Mouse (Mus musculus): ENCODE data around the gene Rab21. TPM values are rescaled to one million over a fixed set of nuclear protein-coding genes. Genes with fewer than 3 reads are reported as not detected.

Rab21 gene
- 4.3 and 6.0 TPM in 2 replicates for polyA plus RNA-seq (2015; fragmentation: Nextera tagmentation; extraction: Ambion mirVana)

DNA sequence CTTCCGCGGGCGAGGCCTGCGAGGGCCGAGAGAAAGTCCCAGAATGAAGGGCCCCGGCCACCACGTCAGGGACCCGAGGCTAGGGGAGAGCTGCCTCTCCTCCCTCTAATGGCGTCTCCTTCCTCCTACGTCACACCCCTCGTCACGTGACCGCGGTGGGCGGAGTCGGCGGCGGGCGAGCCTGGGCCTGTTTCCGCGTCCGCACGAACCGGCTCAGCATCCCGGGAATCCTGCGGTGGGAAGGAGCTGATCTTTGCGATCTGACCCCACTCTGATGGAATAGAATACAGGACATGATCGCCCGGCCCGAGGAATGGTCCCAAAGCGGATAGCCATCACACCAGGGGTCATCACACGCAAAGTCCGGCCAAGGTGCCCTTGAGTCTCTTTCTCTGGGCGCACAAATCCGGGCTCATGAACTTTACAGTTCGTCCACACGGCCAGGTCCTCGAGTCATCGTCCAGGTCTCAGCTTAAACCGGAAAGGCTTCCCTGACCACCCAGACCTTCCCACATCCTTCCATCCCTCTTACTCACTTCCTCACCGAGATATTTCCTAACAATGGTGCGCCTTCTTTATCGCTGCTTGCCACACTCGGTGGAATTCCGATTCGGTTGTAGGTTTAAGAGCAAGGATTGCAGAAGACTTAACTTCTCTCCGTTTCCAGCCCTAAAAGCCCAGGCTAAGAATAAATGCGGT lies at the start of gene Rab21:
TSS of gene Rab21 (minus strand) at position 122 of the 699 bp plus-strand sequence.
- ATAC-seq (ENCODE audit: insufficient number of reproducible peaks, insufficient read depth, low FRiP score, low TSS enrichment, low read depth) = peak; percentile 84
- Histone ChIP-seq H3K4me1 (peaks cover 25% of the 10 kb centered on the region), H3K36me3 (no peaks in the 10 kb centered on the region), H3K27ac (peak within 1 kb of the TSS; percentile 93), H3K9ac (peak within 1 kb of the TSS; percentile 87), H3K9me3 (no peaks in the 10 kb centered on the region), H3K27me3 (no peaks in the 10 kb centered on the region), H3K4me3 (peak within 1 kb of the TSS; percentile 92), H3K4me2 (peak within 1 kb of the TSS; percentile 83)
- WGBS = under 1% methylated on average over 47 of the region's 48 CpGs

DNA sequence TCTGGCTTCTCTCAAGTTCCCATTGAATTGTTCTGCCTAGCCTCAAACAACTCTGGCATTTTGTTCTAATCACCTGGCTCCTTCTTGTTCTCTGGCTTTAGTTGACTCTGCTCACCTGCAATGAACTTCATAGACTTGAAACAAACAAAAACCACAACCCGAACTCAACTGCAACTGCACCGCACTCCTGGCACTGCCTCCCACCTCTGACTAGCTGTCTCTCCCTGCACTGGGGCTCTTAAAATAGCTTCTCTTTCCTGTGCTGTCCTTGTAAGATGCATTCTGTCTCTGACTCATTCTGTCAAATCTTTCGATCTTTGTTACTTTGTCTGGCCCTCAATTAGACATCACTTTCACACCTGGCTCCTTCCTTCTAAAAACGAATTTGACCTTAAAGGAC lies 47.8 kb upstream of the Rab21 start:
- ATAC-seq (ENCODE audit: insufficient number of reproducible peaks, insufficient read depth, low FRiP score, low TSS enrichment, low read depth) = no peak
- no peaks in the 10 kb centered on the region for H3K27me3 ChIP-seq
- H3K36me3 ChIP-seq = no peaks in the 10 kb centered on the region
- H3K4me2 ChIP-seq = peak overlapping the region; percentile 72
- H3K9me3 ChIP-seq = no peaks in the 10 kb centered on the region
- H3K4me1 ChIP-seq = peaks cover 16% of the 10 kb centered on the region
- peak overlapping the region; percentile 73 for H3K9ac ChIP-seq
- WGBS = 85% methylated on average over 4 of the region's 4 CpGs
- peak overlapping the region; percentile 63; the same call in 1 of the 2 replicates for H3K4me3 ChIP-seq
- H3K27ac ChIP-seq = peak overlapping the region; percentile 94; the same call in 1 of the 2 replicates

DNA sequence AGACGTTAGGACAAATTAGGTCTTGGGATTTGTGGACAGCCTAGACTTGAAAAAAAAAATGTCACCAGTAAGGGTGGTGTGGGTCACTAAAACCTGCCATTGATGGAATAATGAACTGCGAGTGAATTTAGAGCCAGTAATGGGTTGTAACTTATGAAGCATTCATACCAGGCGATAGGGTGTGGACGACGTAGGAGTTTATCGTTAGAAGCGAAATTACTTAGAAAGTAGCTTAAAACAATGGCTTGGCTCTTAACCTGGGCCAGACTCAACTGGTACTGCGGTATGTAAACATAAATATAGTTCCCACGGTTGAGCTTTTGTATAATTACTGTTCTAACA lies 47.2 kb upstream of the Rab21 start:
- H3K27me3 ChIP-seq = no peaks in the 10 kb centered on the region
- WGBS = 9% methylated on average over 9 of the region's 9 CpGs
- peaks cover 16% of the 10 kb centered on the region for H3K4me1 ChIP-seq
- no peaks in the 10 kb centered on the region for H3K9me3 ChIP-seq
- H3K4me3 ChIP-seq = peak overlapping the region; percentile 63
- H3K4me2 ChIP-seq = peak overlapping the region; percentile 72
- peak overlapping the region; percentile 73 for H3K9ac ChIP-seq
- peak overlapping the region; percentile 94 for H3K27ac ChIP-seq
- no peak for ATAC-seq (ENCODE audit: insufficient number of reproducible peaks, insufficient read depth, low FRiP score, low TSS enrichment, low read depth)
- no peaks in the 10 kb centered on the region for H3K36me3 ChIP-seq

DNA sequence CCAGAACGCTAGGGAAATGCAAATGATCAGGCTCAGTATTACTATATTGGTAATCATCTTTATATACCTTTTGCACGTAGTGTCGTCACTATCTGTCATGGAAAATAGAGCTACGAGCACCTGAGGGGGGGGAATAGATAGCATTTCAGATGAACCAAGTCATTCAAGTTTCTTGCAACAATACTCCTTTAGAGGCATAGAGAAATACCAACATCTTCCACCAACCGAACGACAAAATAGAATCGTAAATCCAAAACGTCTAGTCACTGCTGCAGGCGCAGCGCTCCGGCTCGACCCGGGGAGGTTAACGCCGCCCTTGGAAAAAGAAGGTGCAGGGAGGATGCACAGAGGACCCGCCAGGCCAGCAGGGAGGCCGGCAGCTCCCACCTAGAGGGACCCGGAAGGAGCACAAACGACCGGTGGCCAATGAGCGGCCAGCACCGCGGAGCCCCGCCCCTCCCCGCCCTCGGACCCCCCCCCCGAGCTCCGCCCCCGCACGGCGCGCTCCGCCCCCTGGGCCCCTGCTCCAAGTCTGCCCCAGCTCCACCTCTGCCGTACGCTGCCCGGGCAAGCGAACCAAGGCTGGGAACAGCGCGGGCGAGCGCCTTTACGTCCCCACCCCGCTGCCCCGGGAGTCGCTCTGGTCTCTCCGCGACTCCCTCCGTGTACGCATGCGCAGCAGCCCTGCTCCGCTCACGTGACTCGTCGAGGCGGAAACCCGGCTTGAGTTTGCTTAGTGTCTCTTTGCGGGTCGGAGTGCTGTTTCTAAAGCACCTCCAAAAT lies 46.6 kb upstream of the Rab21 start, which contains the start of gene Tmem19:
TSS of gene Tmem19 (minus strand) at position 662 of the 783 bp plus-strand sequence.
- ATAC-seq (ENCODE audit: insufficient number of reproducible peaks, insufficient read depth, low FRiP score, low TSS enrichment, low read depth) = peak; percentile 99
- H3K9ac ChIP-seq = peak within 1 kb of the TSS; percentile 73
- no peaks in the 10 kb centered on the region for H3K27me3 ChIP-seq
- H3K4me3 ChIP-seq = peak within 1 kb of the TSS; percentile 63
- H3K4me2 ChIP-seq = peak within 1 kb of the TSS; percentile 72
- under 1% methylated on average over 57 of the region's 58 CpGs for WGBS
- H3K9me3 ChIP-seq = no peaks in the 10 kb centered on the region
- peaks cover 3% of the 10 kb centered on the region for H3K36me3 ChIP-seq
- H3K27ac ChIP-seq = peak within 1 kb of the TSS; percentile 94
- peaks cover 16% of the 10 kb centered on the region for H3K4me1 ChIP-seq

DNA sequence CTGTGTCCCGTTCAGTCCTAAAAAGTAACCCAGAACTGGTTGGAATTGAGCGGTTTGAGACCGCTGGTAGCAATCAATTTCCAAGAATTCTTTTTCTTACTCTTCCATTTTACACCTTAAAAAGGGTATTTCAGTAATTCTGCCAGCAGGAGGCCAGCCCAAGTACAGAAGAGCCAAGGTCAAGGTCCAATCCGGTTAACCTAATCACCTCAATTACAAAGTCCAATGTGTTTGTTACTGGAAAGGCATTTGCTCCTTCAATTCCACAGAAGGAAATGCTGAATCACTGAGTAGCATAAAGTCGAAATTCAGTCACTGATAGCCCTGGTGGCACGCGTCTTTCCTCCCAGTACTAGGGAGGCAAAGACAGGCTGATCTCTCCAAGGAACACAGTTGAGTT lies 43.7 kb upstream of the Rab21 start:
- Histone ChIP-seq H3K27me3 (no peaks in the 10 kb centered on the region), H3K4me2 (no peak overlapping the region), H3K27ac (no peak overlapping the region), H3K4me3 (no peak overlapping the region), H3K9ac (no peak overlapping the region), H3K36me3 (peaks cover 17% of the 10 kb centered on the region), H3K9me3 (no peaks in the 10 kb centered on the region), H3K4me1 (peaks cover 16% of the 10 kb centered on the region)
- no peak for ATAC-seq (ENCODE audit: insufficient number of reproducible peaks, insufficient read depth, low FRiP score, low TSS enrichment, low read depth)
- WGBS = 87% methylated on average over 7 of the region's 7 CpGs

DNA sequence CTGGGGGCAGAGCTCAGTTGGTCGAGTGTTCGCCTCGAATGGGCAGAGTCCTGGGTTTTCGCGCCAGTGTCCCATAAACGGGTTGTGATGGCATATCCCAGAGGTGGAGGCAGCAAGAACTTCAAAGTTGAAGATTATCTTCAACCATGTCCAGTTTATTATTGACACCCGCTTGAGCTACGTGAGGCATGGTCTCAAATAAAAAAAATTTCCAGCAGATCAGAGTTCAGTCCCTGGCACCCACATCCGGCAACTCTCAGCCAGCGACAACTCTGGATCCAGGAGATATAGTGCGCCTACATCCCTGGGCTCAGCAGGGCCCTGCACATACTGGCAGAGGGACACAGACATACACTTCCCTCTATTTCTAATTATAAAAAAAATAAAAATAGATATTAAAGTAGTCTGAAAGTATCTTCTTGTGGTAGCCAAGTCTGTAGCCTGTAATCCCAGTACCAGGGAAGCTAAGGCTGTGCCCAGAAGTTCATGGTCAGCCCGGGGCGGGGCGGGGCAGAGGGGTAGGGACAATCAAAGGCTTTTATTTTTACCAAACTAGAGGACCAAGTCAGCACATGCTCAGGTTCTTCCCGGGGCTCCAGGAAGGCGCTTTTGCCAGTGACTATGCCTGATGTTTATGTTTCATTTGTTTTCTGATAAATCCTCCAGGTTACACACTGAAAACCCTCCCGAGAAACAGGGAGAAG lies 43.0 kb upstream of the Rab21 start:
- Histone ChIP-seq H3K9ac (no peak overlapping the region), H3K4me3 (no peak overlapping the region), H3K4me1 (peaks cover 15% of the 10 kb centered on the region), H3K27ac (no peak overlapping the region), H3K27me3 (no peaks in the 10 kb centered on the region), H3K9me3 (no peaks in the 10 kb centered on the region), H3K36me3 (peaks cover 17% of the 10 kb centered on the region), H3K4me2 (no peak overlapping the region)
- WGBS = 94% methylated on average over 17 of the region's 17 CpGs
- ATAC-seq (ENCODE audit: insufficient number of reproducible peaks, insufficient read depth, low FRiP score, low TSS enrichment, low read depth) = no peak

DNA sequence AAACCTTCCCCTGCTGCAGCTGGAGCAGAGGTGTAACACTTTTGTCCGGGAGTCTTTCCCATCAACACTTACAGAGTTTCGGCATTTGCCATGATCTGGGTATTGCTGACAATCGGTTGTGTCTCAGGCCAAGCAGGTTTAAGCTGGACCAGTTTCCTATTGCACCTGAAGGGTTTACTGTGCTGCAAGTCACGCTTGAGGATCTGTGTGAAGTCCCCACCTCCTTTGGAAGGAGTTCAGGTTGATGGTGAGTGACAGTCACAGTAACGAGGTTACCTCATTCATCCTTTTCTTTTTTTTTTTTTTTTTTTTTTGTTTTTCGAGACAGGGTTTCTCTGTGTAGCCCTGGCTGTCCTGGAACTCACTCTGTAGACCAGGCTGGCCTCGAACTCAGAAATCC lies 40.7 kb upstream of the Rab21 start:
- WGBS = 86% methylated on average over 6 of the region's 7 CpGs
- Histone ChIP-seq H3K9me3 (no peaks in the 10 kb centered on the region), H3K36me3 (peaks cover 17% of the 10 kb centered on the region), H3K4me2 (no peak overlapping the region), H3K4me3 (no peak overlapping the region), H3K9ac (no peak overlapping the region), H3K27ac (no peak overlapping the region), H3K4me1 (peaks cover 4% of the 10 kb centered on the region), H3K27me3 (no peaks in the 10 kb centered on the region)
- no peak for ATAC-seq (ENCODE audit: insufficient number of reproducible peaks, insufficient read depth, low FRiP score, low TSS enrichment, low read depth)

DNA sequence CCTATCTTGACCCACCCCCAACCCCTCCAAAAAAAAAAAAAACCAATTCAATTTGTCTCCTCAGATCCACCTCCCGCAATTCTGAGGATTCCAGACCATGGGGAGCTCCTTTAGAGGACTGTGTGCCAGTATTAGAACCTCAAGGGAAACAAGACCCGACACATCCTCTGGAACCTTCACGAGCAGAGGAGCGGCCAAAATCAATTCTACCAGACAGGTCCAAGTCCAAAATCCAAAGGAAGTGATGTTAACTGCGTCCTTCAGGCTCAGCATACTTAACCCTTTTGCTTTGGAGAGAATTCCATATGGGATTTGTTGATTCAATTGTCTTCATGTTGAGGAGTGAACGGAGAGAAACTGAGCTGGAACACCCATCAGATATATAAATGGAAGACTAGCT lies 39.6 kb upstream of the Rab21 start:
- no peak overlapping the region for H3K4me2 ChIP-seq
- no peaks in the 10 kb centered on the region for H3K4me1 ChIP-seq
- no peak overlapping the region for H3K9ac ChIP-seq
- H3K27ac ChIP-seq = no peak overlapping the region
- no peak overlapping the region for H3K4me3 ChIP-seq
- H3K36me3 ChIP-seq = peaks cover 17% of the 10 kb centered on the region
- H3K9me3 ChIP-seq = no peaks in the 10 kb centered on the region
- 86% methylated on average over 6 of the region's 6 CpGs for WGBS
- H3K27me3 ChIP-seq = no peaks in the 10 kb centered on the region
- no peak for ATAC-seq (ENCODE audit: insufficient number of reproducible peaks, insufficient read depth, low FRiP score, low TSS enrichment, low read depth)

DNA sequence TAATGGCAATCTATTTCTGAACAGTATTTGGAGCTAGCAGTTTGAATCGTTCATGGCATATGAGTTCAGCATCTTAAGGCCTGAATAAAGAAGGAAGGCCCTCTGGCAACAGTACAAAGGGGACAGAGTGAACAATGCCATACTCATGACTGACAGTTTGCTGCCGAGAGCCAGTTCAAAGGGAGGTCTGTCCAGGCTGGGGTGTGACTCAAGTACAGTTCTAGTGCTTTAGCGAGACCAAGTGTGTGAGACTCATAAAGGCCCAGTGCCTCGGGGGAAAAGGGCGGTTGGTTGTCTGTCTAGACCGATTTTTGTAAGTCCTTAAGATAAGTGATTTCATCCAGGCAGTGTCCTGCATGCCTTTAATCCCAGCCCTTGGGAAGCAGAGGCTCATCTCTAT lies 39.2 kb upstream of the Rab21 start:
- H3K27ac ChIP-seq = no peak overlapping the region
- 70% methylated on average over 6 of the region's 6 CpGs for WGBS
- H3K4me3 ChIP-seq = no peak overlapping the region
- H3K4me2 ChIP-seq = no peak overlapping the region
- H3K4me1 ChIP-seq = no peaks in the 10 kb centered on the region
- no peak overlapping the region for H3K9ac ChIP-seq
- H3K9me3 ChIP-seq = no peaks in the 10 kb centered on the region
- H3K27me3 ChIP-seq = no peaks in the 10 kb centered on the region
- no peak for ATAC-seq (ENCODE audit: insufficient number of reproducible peaks, insufficient read depth, low FRiP score, low TSS enrichment, low read depth)
- peaks cover 17% of the 10 kb centered on the region for H3K36me3 ChIP-seq

DNA sequence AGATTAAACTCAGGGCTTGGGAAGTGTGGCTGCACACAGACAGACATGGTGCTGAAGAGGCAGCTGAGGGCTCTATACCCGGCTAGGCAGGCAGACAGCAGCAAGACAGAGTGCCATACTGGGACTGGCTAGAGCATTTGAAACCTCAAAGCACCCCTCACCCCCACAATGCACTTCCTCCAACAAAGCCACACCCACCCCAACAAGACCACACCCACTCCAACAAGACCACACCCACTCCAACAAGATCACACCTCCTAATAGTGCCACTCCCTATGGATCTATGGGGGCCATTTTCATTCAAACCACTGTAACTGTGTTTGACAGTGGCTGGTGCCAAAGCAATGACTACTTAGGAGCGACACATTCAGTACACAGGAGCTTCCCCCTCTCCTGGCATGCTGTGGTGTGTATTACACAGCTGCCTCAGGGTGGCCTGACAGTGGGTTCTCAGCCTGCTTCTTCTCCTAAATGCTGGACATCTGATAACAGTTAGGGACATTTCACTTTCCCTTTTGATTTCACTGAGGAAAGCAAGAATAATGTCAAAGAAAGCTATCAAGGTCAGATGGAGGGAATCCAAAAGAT lies 35.5 kb upstream of the Rab21 start:
- ATAC-seq (ENCODE audit: insufficient number of reproducible peaks, insufficient read depth, low FRiP score, low TSS enrichment, low read depth) = no peak

DNA sequence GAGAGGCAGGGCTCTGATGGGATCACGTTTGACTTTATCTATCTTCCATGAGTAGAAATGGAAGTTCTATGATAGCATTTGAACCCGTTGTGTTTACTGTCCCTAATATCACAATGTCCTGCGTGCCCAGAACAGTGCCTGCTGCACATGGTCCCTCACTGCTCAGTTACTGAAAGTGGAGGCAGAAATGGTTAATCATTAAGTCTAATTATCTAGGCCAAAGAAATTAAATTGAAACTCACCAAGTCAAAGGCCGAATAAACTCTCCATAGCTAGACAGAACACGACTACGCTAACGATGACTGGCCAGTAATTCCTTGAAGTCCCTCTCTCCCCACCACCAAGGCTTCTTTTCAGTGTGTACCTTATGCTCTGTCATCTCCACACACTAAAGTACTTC lies 34.1 kb upstream of the Rab21 start:
- ATAC-seq (ENCODE audit: insufficient number of reproducible peaks, insufficient read depth, low FRiP score, low TSS enrichment, low read depth) = no peak
- H3K4me2 ChIP-seq = no peak overlapping the region
- 85% methylated on average over 7 of the region's 7 CpGs for WGBS

More for the DNA sequence above, 35.5 kb upstream of the Rab21 start:
- H3K4me3 ChIP-seq = no peak overlapping the region
- H3K27ac ChIP-seq = no peak overlapping the region
- no peaks in the 10 kb centered on the region for H3K27me3 ChIP-seq
- WGBS = 77% methylated on average over 2 of the region's 2 CpGs
- no peak overlapping the region for H3K9ac ChIP-seq
- peaks cover 12% of the 10 kb centered on the region for H3K36me3 ChIP-seq
- no peaks in the 10 kb centered on the region for H3K9me3 ChIP-seq
- H3K4me1 ChIP-seq = no peaks in the 10 kb centered on the region
- no peak overlapping the region for H3K4me2 ChIP-seq

More for the DNA sequence above, 34.1 kb upstream of the Rab21 start:
- Histone ChIP-seq H3K9me3 (no peaks in the 10 kb centered on the region), H3K27me3 (no peaks in the 10 kb centered on the region), H3K4me1 (no peaks in the 10 kb centered on the region), H3K4me3 (no peak overlapping the region), H3K36me3 (peaks cover 13% of the 10 kb centered on the region), H3K27ac (no peak overlapping the region; the same call in 1 of the 2 replicates), H3K9ac (no peak overlapping the region)
